Mouse (Mus musculus) neural tube, embryonic 11.5 days (tissue): ENCODE measurements around the gene Cnksr3. TPM values are rescaled to one million over a fixed set of nuclear protein-coding genes. Genes with fewer than 3 reads are reported as not detected.

Experiments
- ATAC-seq: fragments of 200-750 bp; cut with Nextera tagmentation; 2 replicates; pipeline ENCODE4 v1.8.0; 2017; ENCODE audit warnings: moderate number of reproducible peaks, mild to moderate bottlenecking, moderate TSS enrichment, moderate library complexity; ENCODE audit not compliant: insufficient read depth, low FRiP score, low TSS enrichment
- DNase-seq: peaks from one replicate; pipeline ENCODE4 v3.0.0-alpha.2; 2015; ENCODE audit warnings: low spot score
- H3K27ac ChIP-seq: fragments of 300-500 bp; sonication (generic); 2 replicates; pipeline ENCODE4 v1.5.1; 2014; ENCODE audit warnings: low read depth, mild to moderate bottlenecking, low read length
- H3K27me3 ChIP-seq: fragments of 300-500 bp; sonication (generic); 2 replicates; pipeline ENCODE4 v1.6.1; 2014; ENCODE audit warnings: mild to moderate bottlenecking, low read length, mixed read lengths; ENCODE audit not compliant: control insufficient read depth, insufficient read depth
- H3K36me3 ChIP-seq: fragments of 300-500 bp; sonication (generic); 2 replicates; pipeline ENCODE4 v1.6.1; 2014; ENCODE audit warnings: mild to moderate bottlenecking, low read length, moderate library complexity, mixed read lengths; ENCODE audit not compliant: control insufficient read depth, insufficient read depth
- H3K4me1 ChIP-seq: fragments of 300-500 bp; sonication (generic); 2 replicates; pipeline ENCODE4 v1.6.1; 2014; ENCODE audit warnings: low read length, mixed read lengths; ENCODE audit not compliant: control insufficient read depth, insufficient read depth
- H3K4me2 ChIP-seq: fragments of 300-500 bp; sonication (generic); 2 replicates; pipeline ENCODE4 v1.6.1; 2014; ENCODE audit warnings: low read depth, mild to moderate bottlenecking, moderate library complexity
- H3K4me3 ChIP-seq: fragments of 300-500 bp; sonication (generic); 2 replicates; pipeline ENCODE4 v1.5.1; 2014; ENCODE audit warnings: low read depth, low read length
- H3K9ac ChIP-seq: fragments of 300-500 bp; sonication (generic); 2 replicates; pipeline ENCODE4 v1.6.1; 2014; ENCODE audit warnings: mild to moderate bottlenecking, low read length
- H3K9me3 ChIP-seq: fragments of 300-500 bp; sonication (generic); 2 replicates; pipeline ENCODE4 v1.6.1; 2016; ENCODE audit warnings: low read length; ENCODE audit not compliant: control insufficient read depth
- WGBS: fragments of 180-500 bp; shearing (Covaris S2); extraction: QIAGEN DNeasy Blood & Tissue Kit; methylation state at CpG from one replicate; pipeline ENCODE4 v1.1.7; 2014; 5-methylcytosine and 5-hydroxymethylcytosine counted together
- polyA plus RNA-seq: library from polyadenylated mRNA; unstranded; fragments of >200 nt; fragmentation: Nextera tagmentation; extraction: Ambion mirVana; gene quantifications from 2 replicates; pipeline ENCODE4 v1.2.1, GENCODE M21; 2014

Cnksr3 gene
- polyA plus RNA-seq, 1 experiment from 2014 or later = 8.1 TPM

GRCm38 (mm10) chr10:7173098-7173497, 38.9 kb downstream of the Cnksr3 start:
- Histone ChIP-seq H3K9me3 (no peaks in the 10 kb centered on the region), H3K4me2 (no peak overlapping the region), H3K27ac (no peak overlapping the region), H3K4me1 (no peaks in the 10 kb centered on the region), H3K4me3 (no peak overlapping the region), H3K27me3 (no peaks in the 10 kb centered on the region), H3K9ac (no peak overlapping the region), H3K36me3 (no peaks in the 10 kb centered on the region)
- no peak for DNase-seq
- 85% methylated on average over 1 of the region's 1 CpGs for WGBS
- no peak for ATAC-seq

DNA sequence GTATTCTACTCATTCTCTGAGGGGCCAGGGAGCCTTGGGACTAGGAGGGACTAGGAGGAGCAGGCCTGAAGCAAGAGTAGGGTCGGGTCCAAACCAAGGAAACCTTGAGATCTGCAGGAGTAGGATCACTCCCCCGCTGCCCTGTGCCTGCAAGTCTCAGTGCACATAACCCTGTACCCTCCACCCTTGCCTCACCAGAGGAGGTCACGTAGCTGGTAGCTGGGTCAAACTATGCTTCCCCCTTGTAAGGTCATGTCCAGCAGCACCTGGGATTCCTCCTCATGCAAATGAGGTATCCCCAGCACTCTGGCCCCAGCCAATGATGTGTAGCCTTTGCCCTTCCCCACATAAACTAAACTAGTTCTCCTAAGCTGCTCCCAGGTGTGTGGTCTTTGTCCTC, 41.6 kb downstream of the Cnksr3 start:
- 89% methylated on average over 3 of the region's 3 CpGs for WGBS
- Histone ChIP-seq H3K9me3 (no peaks in the 10 kb centered on the region), H3K27ac (no peak overlapping the region), H3K27me3 (no peaks in the 10 kb centered on the region), H3K4me1 (no peaks in the 10 kb centered on the region), H3K4me3 (no peak overlapping the region), H3K9ac (no peak overlapping the region), H3K36me3 (no peaks in the 10 kb centered on the region), H3K4me2 (no peak overlapping the region)
- DNase-seq (no peak), ATAC-seq (no peak)

DNA sequence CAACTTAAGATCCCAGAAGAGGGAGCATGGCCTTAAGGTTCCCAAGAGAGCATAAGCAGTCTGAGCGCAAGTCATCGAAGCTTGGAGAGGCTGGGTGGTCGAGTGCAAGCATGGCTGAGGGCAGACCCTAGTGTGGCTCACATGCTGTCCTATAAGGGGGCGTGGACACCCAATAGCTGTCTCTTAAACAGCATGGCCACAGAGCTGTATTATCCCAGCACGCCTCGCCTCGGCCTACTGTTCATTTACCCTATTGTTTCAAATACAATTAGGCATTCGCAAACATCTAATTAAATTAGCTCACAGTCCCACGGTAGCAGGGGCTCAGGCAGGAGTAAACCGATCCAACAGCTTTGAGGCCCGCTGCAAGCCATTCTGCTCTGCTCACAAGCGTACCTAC, 49.0 kb downstream of the Cnksr3 start:
- Histone ChIP-seq H3K9ac (no peak overlapping the region), H3K36me3 (no peaks in the 10 kb centered on the region), H3K4me3 (no peak overlapping the region), H3K9me3 (no peaks in the 10 kb centered on the region), H3K4me1 (no peaks in the 10 kb centered on the region), H3K27ac (no peak overlapping the region), H3K4me2 (no peak overlapping the region), H3K27me3 (no peaks in the 10 kb centered on the region)
- DNase-seq (no peak), ATAC-seq (no peak)
- 64% methylated on average over 12 of the region's 12 CpGs for WGBS

DNA sequence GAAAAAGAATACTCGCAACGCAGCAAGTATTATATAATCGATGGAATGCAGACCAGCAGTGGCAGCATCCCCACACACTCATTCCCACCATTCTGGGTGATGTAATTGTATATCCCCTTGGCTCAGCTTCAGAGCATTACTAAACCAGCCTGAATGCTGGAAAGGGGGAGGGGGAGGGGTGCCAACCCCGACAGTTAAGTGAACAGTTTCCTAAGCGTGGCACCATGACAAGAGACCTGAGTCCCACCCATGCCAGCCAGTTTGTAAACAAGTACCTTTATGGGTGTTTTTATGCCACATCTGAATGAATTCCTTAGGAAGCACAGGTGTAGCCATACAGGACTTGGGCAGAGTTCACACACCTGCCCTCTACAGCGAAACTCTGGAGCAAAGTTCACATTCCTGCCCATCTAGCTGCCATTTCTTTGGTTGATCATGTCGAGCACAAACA, 53.0 kb downstream of the Cnksr3 start:
- H3K4me3 ChIP-seq = no peak overlapping the region
- 73% methylated on average over 7 of the region's 7 CpGs for WGBS

GRCm38 (mm10) chr10:7158285-7159060, 53.6 kb downstream of the Cnksr3 start:
- ATAC-seq (peak; percentile 29; the same call in 1 of the 2 replicates), DNase-seq (peak; percentile 38)
- Histone ChIP-seq H3K9ac (no peak overlapping the region), H3K4me1 (no peaks in the 10 kb centered on the region), H3K4me3 (no peak overlapping the region), H3K4me2 (no peak overlapping the region), H3K36me3 (no peaks in the 10 kb centered on the region), H3K27me3 (no peaks in the 10 kb centered on the region), H3K27ac (0 out of 2 replicates have a peak overlapping the region, but pooled peaks have one; percentile 42), H3K9me3 (no peaks in the 10 kb centered on the region)
- 57% methylated on average over 15 of the region's 15 CpGs for WGBS

More for the DNA sequence above, 53.0 kb downstream of the Cnksr3 start:
- ATAC-seq = peak; percentile 46
- H3K9me3 ChIP-seq = no peaks in the 10 kb centered on the region
- no peaks in the 10 kb centered on the region for H3K27me3 ChIP-seq
- DNase-seq = peak; percentile 38
- H3K36me3 ChIP-seq = no peaks in the 10 kb centered on the region
- H3K9ac ChIP-seq = no peak overlapping the region
- H3K27ac ChIP-seq = no peak overlapping the region
- H3K4me2 ChIP-seq = no peak overlapping the region
- no peaks in the 10 kb centered on the region for H3K4me1 ChIP-seq

GRCm38 (mm10) chr10:7154877-7155276, 57.2 kb downstream of the Cnksr3 start:
- Histone ChIP-seq H3K9me3 (no peaks in the 10 kb centered on the region), H3K9ac (no peak overlapping the region), H3K4me3 (no peak overlapping the region), H3K4me1 (no peaks in the 10 kb centered on the region), H3K27ac (no peak overlapping the region), H3K4me2 (no peak overlapping the region), H3K36me3 (no peaks in the 10 kb centered on the region), H3K27me3 (no peaks in the 10 kb centered on the region)
- 92% methylated on average over 5 of the region's 5 CpGs for WGBS
- no peak for DNase-seq
- ATAC-seq = no peak

GRCm38 (mm10) chr10:7152926-7153325, 59.1 kb downstream of the Cnksr3 start:
- H3K36me3 ChIP-seq = no peaks in the 10 kb centered on the region
- H3K27me3 ChIP-seq = no peaks in the 10 kb centered on the region
- no peaks in the 10 kb centered on the region for H3K4me1 ChIP-seq
- no peak for ATAC-seq
- no peak overlapping the region for H3K4me3 ChIP-seq
- no peak for DNase-seq
- WGBS = 90% methylated on average over 4 of the region's 4 CpGs
- no peaks in the 10 kb centered on the region for H3K9me3 ChIP-seq
- no peak overlapping the region for H3K9ac ChIP-seq
- H3K4me2 ChIP-seq = no peak overlapping the region
- no peak overlapping the region for H3K27ac ChIP-seq

GRCm38 (mm10) chr10:7149671-7150595, 62.1 kb downstream of the Cnksr3 start:
- no peak for DNase-seq
- WGBS = 75% methylated on average over 11 of the region's 11 CpGs

More at GRCm38 (mm10) chr10:7149671-7150595, 62.1 kb downstream of the Cnksr3 start:
- H3K9me3 ChIP-seq = no peaks in the 10 kb centered on the region
- no peaks in the 10 kb centered on the region for H3K4me1 ChIP-seq
- ATAC-seq = no peak
- H3K4me3 ChIP-seq = no peak overlapping the region
- H3K4me2 ChIP-seq = no peak overlapping the region
- no peak overlapping the region for H3K9ac ChIP-seq
- no peak overlapping the region for H3K27ac ChIP-seq
- no peaks in the 10 kb centered on the region for H3K36me3 ChIP-seq
- no peaks in the 10 kb centered on the region for H3K27me3 ChIP-seq
